16 mouse cellular contexts compared by ENCODE assay signal in the genomic region with DNA sequence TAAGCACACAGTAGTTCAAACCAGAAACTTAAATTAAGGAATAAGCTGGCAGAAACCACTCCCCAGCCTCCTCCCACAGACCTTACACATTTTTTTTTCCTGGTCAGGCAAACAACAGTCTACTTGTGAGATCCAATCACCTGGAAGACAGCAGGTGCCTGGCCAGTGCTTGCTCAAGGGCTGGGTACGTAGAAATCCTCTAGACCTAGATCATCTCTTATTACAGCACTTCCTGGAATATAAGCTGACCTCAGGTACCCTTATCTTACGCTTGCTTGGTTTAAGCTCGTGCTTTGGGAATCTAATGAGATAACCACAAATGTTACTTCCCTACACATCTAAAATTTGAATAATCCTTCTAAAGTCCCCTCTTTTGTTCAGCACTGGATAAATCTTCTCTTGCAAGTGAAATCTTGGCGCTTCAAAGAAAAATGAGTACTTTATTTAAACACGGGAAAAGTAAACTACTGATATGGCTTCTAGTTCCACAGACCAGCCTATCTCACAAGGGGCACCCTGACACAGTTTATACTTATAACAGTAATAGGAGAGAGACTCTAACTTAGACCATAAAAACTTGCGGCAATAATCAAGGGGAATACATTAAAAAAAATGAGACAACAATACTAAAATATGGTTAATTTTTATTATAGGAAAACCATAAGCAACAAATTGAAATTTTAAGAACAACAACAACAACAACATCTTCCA. TPM values are rescaled to one million over a fixed set of nuclear protein-coding genes. Genes with fewer than 3 reads are reported as not detected.
DNase-seq lines count a peak whose midpoint lies in the region; ATAC-seq lines count a peak whose summit lies in the region.
"Had no signal": no experiment of that assay in that cellular context is flagged by ENCODE, and none has a peak within 500 bp of the region (broad histone marks: within the 10 kb centered on the region; RNA-seq: fewer than 3 reads in every experiment).

No protein-coding gene starts in this region.

- ATAC-seq in kidney, embryonic 15.5 days (replicated peaks; ENCODE audit: low FRiP score) = 0 out of 2 replicates have a peak, but pooled peaks have one; percentile 40
- ATAC-seq in liver, embryonic 12.5 days = peak; percentile 77
- 0 out of 2 replicates have a peak, but pooled peaks have one; percentile 65 for ATAC-seq in stomach, embryonic 14.5 days (ENCODE audit: insufficient number of reproducible peaks, insufficient read depth, low FRiP score, low read depth)
- ATAC-seq: hindbrain, embryonic 16.5 days; Patski had no signal

- H3K4me2 ChIP-seq in kidney, embryonic 15.5 days = no peak overlapping the region
- peak overlapping the region; percentile 7; the same call in 1 of the 2 replicates for H3K4me2 ChIP-seq in liver, embryonic 12.5 days
- no peak overlapping the region for H3K4me2 ChIP-seq in stomach, embryonic 14.5 days (replicated peaks; ENCODE audit: low read depth, low read length)
- H3K4me2 ChIP-seq: heart, embryonic 15.5 days; limb, embryonic 12.5 days; midbrain, embryonic 11.5 days had no signal

- no peaks in the 10 kb centered on the region for H3K9me3 ChIP-seq in kidney, embryonic 15.5 days (replicated peaks)
- no peaks in the 10 kb centered on the region for H3K9me3 ChIP-seq in liver, embryonic 12.5 days (replicated peaks)
- no peaks in the 10 kb centered on the region for H3K9me3 ChIP-seq in stomach, embryonic 14.5 days (ENCODE audit: control insufficient read depth, low read depth, low read length)
- H3K9me3 ChIP-seq: heart, embryonic 15.5 days; limb, embryonic 12.5 days had no signal

- H3K36me3 ChIP-seq in kidney, embryonic 15.5 days = no peaks in the 10 kb centered on the region
- H3K36me3 ChIP-seq in liver, embryonic 12.5 days = no peaks in the 10 kb centered on the region
- H3K36me3 ChIP-seq in stomach, embryonic 14.5 days (ENCODE audit: control insufficient read depth, insufficient read depth, low read length) = no peaks in the 10 kb centered on the region
- H3K36me3 ChIP-seq: heart, embryonic 15.5 days; limb, embryonic 12.5 days had no signal

- H3K9ac ChIP-seq in kidney, embryonic 15.5 days = no peak overlapping the region
- H3K9ac ChIP-seq in liver, embryonic 12.5 days = no peak overlapping the region
- no peak overlapping the region for H3K9ac ChIP-seq in stomach, embryonic 14.5 days (replicated peaks; ENCODE audit: low read depth, low read length)
- H3K9ac ChIP-seq: heart, embryonic 15.5 days; limb, embryonic 12.5 days had no signal

- no peak overlapping the region for H3K27ac ChIP-seq in kidney, embryonic 15.5 days
- no peak overlapping the region for H3K27ac ChIP-seq in liver, embryonic 12.5 days
- H3K27ac ChIP-seq in stomach, embryonic 14.5 days (ENCODE audit: low read length) = no peak overlapping the region
- H3K27ac ChIP-seq: heart, embryonic 15.5 days; limb, embryonic 12.5 days had no signal

- no peak for DNase-seq in kidney, adult 9 months
- DNase-seq in MEL-GATA-1-ER (ENCODE audit: extremely low read depth, low read depth) (peak; percentile 68), MN1 (ENCODE audit: low spot score) (no peak)
- no peak for DNase-seq in embryo, embryonic 11 days
- DNase-seq in heart, postnatal 14 days = no peak
- DNase-seq: adrenal gland, adult 8-10 months; kidney, postnatal 25 days; right cerebral cortex, postnatal 4 days had no signal

- 66% methylated on average over 6 of the region's 6 CpGs for WGBS in kidney, embryonic 15.5 days
- 27% methylated on average over 6 of the region's 6 CpGs for WGBS in liver, embryonic 12.5 days (ENCODE audit: insufficient replicate concordance)
- WGBS in stomach, embryonic 14.5 days = 36% methylated on average over 6 of the region's 6 CpGs

- no peaks in the 10 kb centered on the region for H3K27me3 ChIP-seq in kidney, embryonic 15.5 days
- no peaks in the 10 kb centered on the region for H3K27me3 ChIP-seq in liver, embryonic 12.5 days (replicated peaks)
- no peaks in the 10 kb centered on the region for H3K27me3 ChIP-seq in stomach, embryonic 14.5 days (ENCODE audit: control insufficient read depth, insufficient read depth, low read length)
- H3K27me3 ChIP-seq: heart, embryonic 15.5 days; limb, embryonic 12.5 days; Patski had no signal

- no peak overlapping the region for H3K4me3 ChIP-seq in kidney, embryonic 15.5 days (replicated peaks)
- H3K4me3 ChIP-seq in liver, embryonic 12.5 days = no peak overlapping the region
- no peak overlapping the region for H3K4me3 ChIP-seq in stomach, embryonic 14.5 days (ENCODE audit: low read depth, low read length)
- H3K4me3 ChIP-seq: heart, embryonic 15.5 days; limb, embryonic 12.5 days had no signal

- H3K4me1 ChIP-seq in kidney, embryonic 15.5 days = no peaks in the 10 kb centered on the region
- H3K4me1 ChIP-seq in liver, embryonic 12.5 days = peaks cover 50% of the 10 kb centered on the region
- H3K4me1 ChIP-seq in stomach, embryonic 14.5 days (ENCODE audit: control insufficient read depth, insufficient read depth, low read length) = no peaks in the 10 kb centered on the region
- H3K4me1 ChIP-seq: heart, embryonic 15.5 days; limb, embryonic 12.5 days had no signal

- intact Hi-C loops in heart, postnatal 14 days (cut with DNase I) = no loop called here

RNA-seq across cellular contexts. Expression of gene Galnt7, which starts 58.5 kb away (rescaled TPM):
- polyA plus RNA-seq in kidney, embryonic 15.5 days (2015; fragmentation: Nextera tagmentation; extraction: Ambion mirVana) = 21.5 and 25.2 TPM in 2 replicates
- 10.0 and 10.3 TPM in 2 replicates for polyA plus RNA-seq in liver, embryonic 12.5 days (2016; fragmentation: Nextera tagmentation; extraction: Ambion mirVana)
- polyA plus RNA-seq in stomach, embryonic 14.5 days (2014; fragmentation: Nextera tagmentation; extraction: Ambion mirVana) = 35.3 and 35.5 TPM in 2 replicates
- total RNA-seq in heart, postnatal 14 days (2021) = 1 to 10 TPM; 5.0 to 7.0 TPM
